Mouse (Mus musculus): ENCODE measurements around the gene Slc28a1.
A peak's percentile ranks its signal among the peaks of the same experiment; 100 is the strongest.

Gene Slc28a1

DNA sequence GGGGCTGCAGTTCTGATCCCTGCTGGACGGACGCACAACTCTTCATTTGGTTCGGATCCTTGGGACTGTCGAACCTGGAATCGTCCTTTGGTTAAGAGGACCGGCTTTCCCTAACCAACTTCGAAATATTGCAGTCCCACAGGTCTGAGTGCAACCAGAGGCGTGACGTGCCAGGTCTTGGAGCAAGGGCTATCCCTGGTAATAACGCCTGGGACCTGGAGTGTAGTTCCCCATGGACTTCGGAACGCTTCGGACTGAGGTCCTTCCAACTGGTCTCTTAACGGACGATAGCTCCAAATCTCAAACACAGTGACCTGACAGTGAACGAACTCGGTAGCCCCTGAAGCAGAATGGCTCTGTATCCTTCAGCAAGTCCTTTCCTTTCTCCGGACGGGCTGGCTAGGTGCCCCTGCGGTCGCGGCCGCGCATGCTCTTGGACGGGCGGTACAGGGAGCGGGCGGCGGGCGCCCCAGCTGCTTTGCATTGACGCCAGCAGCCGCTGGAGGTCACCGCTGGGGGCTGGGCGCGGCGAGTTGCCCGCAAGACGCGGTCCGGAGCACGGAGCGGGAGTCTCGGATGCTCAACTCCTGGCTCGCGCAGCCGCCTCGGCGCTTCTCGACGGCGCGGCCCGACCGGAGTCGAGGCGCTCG lies 98.2 kb downstream of the Slc28a1 start:
- DNase-seq (ENCODE audit: low read depth, low spot score): peak; percentile 24

DNA sequence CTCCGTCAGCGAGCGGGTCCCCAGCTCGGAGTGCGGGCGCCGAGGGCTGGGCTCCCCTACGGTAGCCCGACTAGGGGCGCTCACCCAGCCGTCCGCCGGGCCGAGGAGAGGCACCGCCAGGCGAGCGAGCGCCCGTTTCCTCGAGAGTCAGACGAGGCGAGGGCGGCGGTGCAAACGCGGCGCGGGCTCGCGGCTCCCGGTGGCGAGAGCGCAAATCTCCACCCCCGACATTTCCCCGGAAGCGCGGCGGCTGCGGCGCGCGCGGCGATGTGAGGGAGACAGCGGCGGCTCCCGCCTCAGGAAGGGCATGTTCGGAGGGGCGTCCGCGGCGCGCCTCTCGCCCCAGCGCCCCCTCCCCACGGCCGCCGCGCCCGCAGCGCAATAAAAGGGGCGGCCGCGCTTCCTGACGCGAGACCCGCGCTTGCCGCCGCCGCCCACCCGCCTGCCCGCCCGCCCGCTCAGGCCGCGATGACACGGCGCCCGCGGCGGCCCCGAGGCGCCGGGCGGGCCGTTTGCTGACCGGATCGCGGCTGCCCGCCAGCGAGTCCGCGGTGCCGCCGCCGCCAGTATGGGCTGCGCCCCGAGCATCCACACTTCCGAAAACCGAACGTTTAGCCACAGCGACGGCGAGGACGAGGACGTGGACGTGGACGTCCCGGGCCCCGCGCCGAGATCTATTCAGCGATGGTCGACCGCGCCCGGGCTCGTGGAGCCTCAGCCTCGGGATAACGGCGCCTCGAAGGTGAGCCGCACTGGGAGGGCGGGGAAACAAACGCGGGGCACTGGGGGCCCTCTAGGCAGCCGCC lies 99.0 kb downstream of the Slc28a1 start, which contains the start of gene Pde8a:
Gene Pde8a (plus strand): TSS at position 250 of the 806 bp plus-strand sequence.
- no peak for DNase-seq (ENCODE audit: low read depth, low spot score)

DNA sequence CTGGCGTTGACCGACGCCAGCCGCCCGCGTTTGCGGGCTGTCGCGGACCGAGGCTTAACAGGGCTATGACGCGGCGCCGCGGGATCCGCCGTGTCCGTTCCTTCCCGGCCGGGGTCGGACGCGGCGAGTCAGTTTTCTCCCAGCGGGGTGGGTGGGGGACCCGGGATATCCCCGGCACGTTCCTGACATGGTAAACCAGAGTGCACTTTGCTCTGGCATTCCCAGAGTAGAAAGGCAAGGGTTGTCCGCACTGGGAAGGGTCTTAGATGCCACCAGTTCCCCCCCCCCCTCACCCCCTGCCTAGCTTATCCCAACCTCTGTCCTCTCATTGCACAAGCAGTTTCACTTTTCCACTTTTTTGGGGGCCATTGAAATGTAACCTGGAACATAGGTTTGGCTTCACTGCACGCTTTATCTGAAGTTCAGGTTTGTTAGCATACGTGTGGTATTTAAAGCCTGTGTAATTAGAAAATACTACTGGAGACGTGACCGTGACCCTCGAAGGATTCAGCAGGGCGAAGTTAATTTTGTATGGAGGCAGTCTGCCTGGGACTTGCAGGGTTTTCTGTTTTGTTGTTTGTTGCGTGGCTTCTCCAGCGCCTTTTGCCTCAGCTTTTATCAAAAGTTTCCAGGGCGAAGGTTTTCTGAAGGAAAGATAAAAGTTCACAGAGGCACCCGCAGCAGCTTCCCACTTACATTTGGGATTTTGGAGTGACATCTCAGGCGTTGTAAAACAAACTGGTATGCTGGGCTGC lies 99.7 kb downstream of the Slc28a1 start:
- DNase-seq (ENCODE audit: low read depth, low spot score): no peak

DNA sequence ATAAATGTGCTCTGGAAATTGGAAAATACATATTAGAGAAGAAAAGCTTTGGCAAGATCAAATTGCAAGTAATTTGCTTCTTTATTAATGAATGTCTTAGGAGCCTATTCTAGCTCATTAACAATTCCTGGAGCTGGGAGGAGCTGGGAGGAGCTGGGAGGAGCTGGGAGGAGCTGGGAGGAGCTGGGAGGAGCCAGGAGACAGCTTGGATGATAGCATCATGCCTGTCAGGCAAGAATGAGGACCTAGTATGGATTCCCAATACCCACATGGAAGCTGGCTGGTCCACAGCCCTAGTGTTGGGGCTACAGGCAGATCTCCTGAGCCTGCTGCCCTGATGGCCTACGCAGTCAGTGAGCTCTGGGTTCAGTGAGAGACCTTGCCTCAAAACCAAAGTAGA lies 101.4 kb downstream of the Slc28a1 start:
- DNase-seq (ENCODE audit: low read depth, low spot score): no peak

DNA sequence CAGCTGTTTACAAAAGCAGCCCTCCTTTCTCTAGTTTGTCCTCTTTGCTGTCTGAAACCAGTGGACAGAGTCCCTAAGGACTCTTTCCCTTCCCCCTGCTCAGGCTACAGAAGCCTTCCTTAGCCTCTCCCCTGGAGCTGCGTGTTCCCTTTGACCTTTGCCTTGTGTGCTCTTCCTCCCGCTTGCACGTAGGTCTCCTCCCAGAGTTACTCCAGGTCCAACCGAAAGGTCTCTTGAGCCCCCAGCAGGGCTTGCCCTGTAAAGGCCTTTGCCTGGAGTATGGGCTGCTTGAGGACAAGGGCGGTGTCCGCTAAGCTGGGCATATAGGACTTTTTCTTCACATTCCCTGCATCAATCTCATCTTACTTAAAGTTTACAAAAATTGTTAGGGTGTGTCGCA lies 104.7 kb downstream of the Slc28a1 start:
- DNase-seq (ENCODE audit: low read depth, low spot score): no peak

All from brain, embryonic 18.5 days (tissue).